Mouse (Mus musculus): ENCODE data around the gene Syne1.

- TF ChIP-seq EP300 (IDR thresholded peaks at IDR 0.05; ENCODE audit: low read depth): no peak
- TF ChIP-seq CTCF (IDR thresholded peaks at IDR 0.05; ENCODE audit: low read depth): no peak
These were observed 383.8 kb downstream of the Syne1 start for GRCm38 (mm10) chr10:5167481-5167880.

All from liver, postnatal 0 days (tissue).